Mouse (Mus musculus): ENCODE measurements around the gene Pafah1b1. TPM values are rescaled to one million over a fixed set of nuclear protein-coding genes. Genes with fewer than 3 reads are reported as not detected.
A peak's percentile ranks its signal among the peaks of the same experiment; 100 is the strongest.

The Pafah1b1 gene
- 100 to 1,000 TPM in 1 of 2 experiments, 10 to 100 TPM in 1; 96.6 to 101 TPM for total RNA-seq (2021)
- long read RNA-seq, experiment 1, full-length matches to known transcripts, result 37 of 38 reads
- long read RNA-seq, experiment 1, partial matches to known transcripts, result 0 of 38 reads
- long read RNA-seq, experiment 1, other reads (novel, unspliced or antisense), result 1 of 38 reads
- long read RNA-seq, experiment 2, full-length matches to known transcripts, result 40 of 48 reads
- long read RNA-seq, experiment 2, partial matches to known transcripts, result 4 of 48 reads
- long read RNA-seq, experiment 2, other reads (novel, unspliced or antisense), result 4 of 48 reads

DNA sequence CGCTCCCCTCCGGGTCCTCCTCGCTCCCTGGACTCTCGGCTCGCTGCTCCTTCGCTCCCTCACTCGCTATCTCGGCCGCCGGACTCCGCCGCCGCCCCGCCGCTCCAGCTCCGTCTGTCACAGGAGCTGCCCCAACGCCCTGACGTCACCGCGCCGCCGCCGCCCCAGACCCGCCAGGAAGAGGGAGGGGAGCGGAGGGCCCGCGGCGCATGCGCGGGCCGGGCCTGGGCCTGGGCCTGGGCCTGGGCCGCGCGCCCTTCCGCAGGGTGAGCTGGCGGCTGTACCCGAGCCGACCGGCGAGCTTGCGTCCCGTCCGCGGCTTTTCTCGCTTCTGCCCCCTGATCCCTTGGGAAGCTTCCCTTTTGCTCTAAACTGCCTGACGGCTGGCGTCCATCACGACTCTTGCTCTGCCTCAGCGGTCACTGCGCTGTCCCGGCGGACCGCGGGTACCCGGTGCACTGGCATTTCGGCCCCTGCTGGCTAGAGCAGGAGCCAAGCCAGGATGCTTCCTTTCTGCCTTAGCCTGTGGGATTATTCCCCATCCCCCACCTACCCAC is at the start of gene Pafah1b1:
TSS of gene Pafah1b1 (minus strand) at position 436 of the 557 bp plus-strand sequence.
- DNase-seq, result peak; percentile 97
- intact Hi-C loops (cut with DNase I; ENCODE audit: low total_unique reads), result no loop called here

DNA sequence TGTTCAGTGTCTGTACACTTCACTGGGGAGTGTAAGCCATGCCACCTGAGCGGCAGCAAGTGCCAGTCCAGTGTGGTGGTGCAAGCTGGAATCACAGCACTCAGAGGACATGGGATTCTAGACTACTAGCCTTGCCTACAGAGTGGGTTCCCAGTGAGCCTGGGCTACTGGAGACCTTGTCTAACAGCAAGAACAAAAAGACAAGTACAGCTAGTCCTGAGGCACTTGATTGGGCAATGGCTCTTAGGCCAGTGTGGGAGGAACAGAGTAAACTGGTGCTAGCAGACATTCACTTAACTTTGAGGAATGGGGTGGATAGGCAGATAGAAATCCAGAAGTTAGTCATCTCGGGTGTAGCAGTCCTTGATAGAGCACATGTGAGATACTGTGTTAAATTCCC is 47.9 kb upstream of the Pafah1b1 start:
- intact Hi-C loops (cut with DNase I; ENCODE audit: low total_unique reads), result no loop called here
- DNase-seq, result no peak

DNA sequence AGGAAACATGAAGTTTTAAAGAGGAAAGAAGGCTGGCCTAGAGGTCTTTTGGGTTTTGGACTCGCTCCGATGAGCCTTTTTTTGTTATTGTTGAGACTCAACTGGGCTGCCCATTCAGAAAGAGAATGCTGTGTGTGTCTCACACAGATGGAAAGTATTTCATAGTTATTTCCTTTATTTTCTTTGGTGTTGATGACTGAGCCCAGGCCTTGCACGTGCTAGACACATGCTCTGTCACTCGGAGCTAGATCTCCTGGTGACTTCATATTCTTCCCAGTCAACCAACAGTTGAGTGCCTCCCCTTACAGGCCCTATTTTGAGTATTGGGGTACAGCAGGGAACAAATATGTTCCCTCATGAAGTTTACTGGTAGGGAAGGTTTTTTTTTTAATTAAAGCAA is 47.2 kb upstream of the Pafah1b1 start:
- no peak for DNase-seq
- intact Hi-C loops (cut with DNase I; ENCODE audit: low total_unique reads), result no loop called here

DNA sequence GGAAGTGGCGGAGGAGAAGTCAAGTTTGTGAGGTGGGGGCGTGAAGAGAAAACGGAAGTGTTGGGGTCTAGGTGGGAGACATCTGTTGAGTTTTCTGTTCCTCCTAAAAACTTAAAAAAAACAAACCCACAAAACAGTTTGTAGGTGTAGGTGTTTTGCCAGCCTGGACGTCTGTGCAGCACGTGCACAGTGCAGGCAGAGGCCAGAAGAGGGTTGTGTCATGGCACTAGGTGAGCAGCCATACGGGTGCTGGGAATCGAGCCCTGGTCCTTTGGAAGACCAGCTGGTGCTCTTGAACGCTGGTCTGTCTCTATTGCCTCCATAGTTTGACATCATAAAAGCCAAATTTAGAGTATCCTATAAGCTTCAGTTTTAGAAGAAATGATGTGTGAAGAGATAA is 46.8 kb upstream of the Pafah1b1 start:
- no peak for DNase-seq
- intact Hi-C loops (cut with DNase I; ENCODE audit: low total_unique reads), result no loop called here

DNA sequence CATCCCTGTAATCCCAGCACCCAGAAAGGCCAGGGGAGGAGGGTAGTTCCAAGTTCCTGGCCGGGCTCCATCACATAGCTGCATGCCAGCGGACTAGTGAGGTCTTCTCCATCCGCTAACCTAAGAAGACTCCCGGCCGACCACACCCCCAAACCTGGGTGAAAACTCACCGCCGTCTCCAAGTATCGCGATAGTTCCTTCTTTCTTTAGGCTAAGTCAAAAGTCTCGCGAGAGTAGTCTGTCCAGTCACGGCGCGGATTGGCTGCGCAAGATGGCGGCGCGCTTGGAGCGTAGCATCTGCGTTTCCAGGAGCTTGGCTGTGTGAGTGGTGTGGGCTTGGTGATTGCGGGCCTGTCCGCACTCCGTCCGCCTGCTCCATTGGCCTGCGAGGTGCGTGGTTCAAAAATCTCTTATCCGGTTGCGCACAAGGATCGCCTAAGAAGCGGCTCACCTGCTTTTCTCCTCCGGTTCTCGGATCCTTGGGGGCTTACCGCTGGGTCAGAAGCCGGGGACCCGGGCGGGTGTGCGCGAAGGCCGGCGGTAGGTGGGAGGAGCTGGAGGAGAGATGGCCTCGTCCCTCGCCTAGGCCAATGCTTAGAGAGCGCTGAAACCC is 46.2 kb upstream of the Pafah1b1 start, which contains the start of gene Mettl16:
TSS of gene Mettl16 (plus strand) at position 236 of the 613 bp plus-strand sequence.
- intact Hi-C loops (cut with DNase I; ENCODE audit: low total_unique reads), result no loop called here

DNA sequence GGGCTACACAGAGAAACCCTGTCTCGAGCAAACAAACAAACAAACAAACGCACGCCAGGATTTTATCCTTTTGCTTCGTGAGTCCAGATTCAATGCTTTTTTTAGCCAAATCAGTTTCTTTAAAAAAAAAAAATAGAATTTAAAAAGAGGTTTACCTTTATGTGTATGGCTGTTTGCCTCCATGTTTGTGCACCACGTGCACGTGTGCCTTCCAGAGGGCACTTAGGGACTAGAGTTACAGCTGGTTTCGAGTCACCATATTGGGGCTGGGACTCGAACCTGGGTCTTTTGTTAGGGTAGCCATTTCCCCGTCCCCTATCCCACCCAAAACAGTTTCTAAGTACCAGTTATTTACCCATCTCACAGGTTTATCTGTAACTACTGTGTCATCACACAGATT is 45.6 kb upstream of the Pafah1b1 start:
- no peak for DNase-seq
- intact Hi-C loops (cut with DNase I; ENCODE audit: low total_unique reads), result no loop called here

More for the DNA sequence above, 46.2 kb upstream of the Pafah1b1 start, which contains the start of gene Mettl16:
- DNase-seq, result peak; percentile 91

DNA sequence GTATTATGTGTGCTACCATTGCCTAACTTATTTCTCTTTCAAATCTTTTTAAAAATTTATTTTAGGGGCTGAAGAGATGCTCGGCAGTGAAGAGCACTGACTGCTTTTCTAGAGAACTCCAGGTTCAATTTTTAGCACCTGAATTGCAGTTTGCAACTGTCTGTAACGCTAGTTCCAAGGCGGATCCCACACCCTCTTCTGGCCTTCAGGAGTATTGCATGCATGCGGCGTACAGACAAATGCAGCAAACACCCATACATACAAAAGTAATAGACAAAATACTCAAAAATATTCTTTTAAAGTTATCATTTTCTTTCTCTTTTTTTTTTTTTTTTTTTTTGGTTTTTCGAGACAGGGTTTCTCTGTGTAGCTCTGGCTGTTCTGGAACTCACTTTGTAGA is 43.6 kb upstream of the Pafah1b1 start:
- intact Hi-C loops (cut with DNase I; ENCODE audit: low total_unique reads), result no loop called here
- DNase-seq, result peak; percentile 17

DNA sequence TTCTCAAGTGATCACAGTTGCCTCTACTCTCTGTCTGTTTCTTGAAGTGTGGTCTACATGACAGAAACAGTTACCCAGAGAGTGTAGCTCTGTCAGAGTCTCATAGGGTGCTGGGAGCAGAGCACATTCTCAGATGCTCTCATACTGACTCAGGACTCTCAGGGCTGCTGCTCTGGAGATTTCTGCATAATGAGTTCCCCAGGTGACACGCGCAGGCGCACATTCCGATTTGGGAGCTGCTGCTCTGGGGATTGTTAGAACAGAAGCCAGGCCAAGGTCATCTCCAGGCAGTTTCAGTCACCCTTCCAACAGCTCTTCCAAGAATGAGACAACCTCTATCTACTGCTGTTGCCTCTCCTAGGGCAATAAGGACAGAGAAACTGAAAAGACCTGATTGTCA is 43.0 kb upstream of the Pafah1b1 start:
- intact Hi-C loops (cut with DNase I; ENCODE audit: low total_unique reads), result no loop called here
- DNase-seq, result no peak

DNA sequence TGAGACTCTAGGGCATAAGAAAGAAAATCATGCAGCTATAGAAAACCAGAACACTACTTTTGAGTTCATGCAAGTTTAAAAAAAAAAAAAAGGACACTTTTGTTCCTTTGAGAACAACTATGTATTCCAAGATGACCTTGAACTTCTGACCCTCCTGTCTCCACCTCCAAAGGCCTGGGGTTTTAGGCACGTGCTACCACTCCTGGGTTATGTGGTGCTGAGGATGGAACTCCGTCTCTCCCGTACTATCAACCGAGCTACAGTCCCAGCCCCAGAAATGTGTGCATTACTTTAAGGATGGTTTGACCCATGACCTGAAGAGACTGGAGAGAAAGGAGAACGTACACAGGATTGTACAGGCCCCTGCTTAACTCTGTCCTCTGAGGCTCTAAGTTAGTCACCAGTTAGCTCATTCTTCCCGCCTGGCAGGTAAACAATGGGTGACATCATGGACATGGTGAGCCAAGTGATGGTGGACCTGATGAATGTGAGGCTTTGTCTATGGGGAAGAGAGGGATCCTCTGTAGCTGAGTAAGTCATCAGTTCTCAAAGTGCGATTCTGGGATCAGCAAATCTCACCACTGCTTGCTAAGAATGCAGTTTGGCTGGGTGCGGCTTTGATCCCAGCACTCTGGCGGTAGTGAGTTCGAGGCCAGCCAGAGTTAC is 39.6 kb upstream of the Pafah1b1 start:
- no peak for DNase-seq
- intact Hi-C loops (cut with DNase I; ENCODE audit: low total_unique reads), result no loop called here

DNA sequence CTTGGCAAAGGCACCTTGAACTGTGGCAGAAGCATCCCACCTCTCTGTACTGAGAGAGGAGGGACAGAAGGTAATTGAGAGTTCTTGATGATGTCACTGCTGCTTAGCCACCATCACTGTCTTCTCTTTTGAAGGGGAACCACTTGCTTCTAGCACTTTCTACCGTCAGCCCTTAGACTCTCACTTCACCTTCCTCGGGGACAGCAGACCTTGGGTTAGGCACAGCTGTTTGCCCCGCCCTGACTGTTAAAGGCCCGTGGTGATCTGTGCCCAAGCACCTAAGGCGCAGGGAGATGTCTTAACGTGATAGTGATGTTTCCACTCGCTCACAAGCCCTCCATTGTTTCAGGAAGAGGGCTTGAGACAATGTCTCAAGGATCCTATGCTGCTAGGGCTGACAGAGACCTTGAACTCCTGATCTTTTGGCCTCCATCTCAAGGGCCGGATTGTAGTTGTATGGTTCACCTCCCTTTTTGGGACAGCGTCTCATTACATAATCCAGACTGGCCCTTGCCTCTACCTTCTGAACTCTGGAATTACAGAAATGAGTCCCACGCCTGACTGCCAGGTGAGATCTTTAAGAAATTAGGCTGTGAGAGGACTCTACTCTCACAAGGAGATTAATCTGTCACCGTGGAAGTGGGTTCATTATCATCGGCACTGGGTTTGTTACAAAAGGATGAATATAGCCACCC is 36.7 kb upstream of the Pafah1b1 start:
- intact Hi-C loops (cut with DNase I; ENCODE audit: low total_unique reads), result no loop called here
- no peak for DNase-seq

DNA sequence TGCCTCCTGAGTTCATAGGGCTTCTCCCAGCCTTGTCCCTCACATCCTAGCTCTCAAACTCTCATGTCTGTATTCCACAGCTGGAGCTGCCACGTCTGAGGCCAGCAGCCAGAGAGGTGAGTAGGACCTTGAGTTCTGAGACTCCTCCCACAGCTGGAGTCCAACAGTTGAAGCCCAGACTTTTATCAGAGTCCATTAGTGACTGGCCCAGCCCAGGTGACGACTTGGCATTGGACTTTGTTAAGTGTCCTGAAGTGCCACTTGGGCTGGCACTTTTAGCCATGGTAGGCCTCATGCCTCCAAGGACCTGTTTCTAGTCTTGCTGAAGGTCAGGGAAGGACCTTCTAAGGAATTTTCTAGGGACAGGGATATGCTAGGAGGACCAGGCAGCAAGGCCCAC is 32.2 kb upstream of the Pafah1b1 start:
- DNase-seq, result no peak
- intact Hi-C loops (cut with DNase I; ENCODE audit: low total_unique reads), result no loop called here

DNA sequence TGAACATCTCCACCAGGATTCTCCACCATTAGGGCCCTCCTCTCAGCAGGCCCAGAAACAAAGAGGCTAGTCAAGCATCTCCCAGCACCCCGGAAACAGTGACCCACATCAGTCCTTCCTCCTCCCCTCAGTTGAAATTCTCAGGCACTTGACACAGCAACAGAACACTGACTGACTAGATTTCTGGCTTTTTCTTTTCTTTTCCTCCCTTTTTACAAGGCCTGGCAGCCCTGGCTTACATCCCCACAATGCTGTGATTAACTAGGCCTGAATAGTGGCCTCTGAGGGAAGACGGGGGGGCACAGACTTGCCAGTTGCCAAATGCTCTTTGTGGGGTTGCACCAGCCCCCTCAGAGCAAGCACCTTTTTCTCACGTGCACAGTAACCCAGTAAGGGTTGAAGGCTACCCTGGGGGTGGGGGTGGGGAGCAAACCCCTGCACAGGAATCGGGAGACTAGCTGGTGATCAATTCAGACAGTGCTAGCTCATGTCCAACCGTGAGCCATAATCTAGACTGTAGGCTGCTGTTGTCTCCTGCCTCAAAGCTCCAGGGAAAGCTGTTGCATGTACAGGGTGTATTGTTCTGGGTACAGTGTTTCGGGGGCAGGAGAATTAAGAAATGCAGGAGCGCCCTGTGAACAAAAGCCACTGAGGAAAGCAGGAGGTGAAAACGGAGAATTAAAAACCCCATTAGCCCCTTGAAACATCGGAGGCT is 27.0 kb upstream of the Pafah1b1 start:
- intact Hi-C loops (cut with DNase I; ENCODE audit: low total_unique reads), result no loop called here
- DNase-seq, result no peak

DNA sequence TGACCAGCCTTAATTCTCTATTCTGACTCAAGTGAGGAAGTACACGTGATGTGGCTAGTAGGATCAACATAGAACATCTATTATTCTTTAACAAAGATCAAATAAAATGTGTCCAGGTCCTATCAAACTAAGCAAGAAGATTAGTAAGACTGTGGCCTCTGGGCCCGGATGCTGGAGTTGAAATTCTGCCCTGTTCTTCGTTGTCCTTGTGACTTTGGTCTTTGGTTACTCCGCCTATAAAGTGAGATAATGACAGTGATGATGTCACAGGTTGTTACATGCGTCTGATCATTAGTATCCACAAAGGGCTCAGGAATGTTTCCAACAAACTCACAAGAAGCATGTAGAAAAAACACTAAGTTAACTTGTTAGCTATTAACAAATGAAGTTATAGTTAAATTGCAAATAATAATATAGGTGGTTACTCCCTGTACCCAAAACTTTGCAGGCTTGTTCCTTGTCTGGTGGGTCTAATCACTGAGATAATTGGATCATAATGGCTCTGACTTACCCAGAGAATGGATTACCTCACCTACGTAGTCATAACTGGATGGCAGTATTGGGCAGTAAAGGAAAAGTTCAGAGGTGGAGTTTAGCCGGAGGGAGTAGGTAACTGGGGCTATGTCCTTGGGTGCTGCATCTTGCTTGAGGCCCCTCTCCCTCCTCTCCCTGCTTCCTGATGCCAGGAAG is 26.3 kb upstream of the Pafah1b1 start:
- intact Hi-C loops (cut with DNase I; ENCODE audit: low total_unique reads), result no loop called here
- no peak for DNase-seq

DNA sequence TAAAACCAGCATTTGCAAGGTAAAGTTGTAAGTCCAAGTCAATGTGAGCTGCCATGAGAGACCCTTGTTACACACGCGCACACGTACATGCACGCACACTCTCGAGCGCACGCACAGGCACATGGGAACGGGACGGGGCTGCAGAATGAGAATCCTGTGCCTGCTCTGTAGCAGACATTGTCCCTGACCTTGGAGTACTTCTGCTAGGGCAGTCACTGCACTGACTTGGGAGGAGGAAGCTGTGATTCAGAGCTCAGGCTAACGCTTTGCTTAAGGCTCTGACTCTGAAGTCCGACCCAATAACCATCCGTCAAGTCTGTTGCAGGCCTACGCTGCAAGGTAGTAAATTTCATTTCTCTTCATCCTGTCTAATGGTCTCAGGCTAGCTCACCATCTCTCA is 24.8 kb upstream of the Pafah1b1 start:
- no peak for DNase-seq
- intact Hi-C loops (cut with DNase I; ENCODE audit: low total_unique reads), result no loop called here

DNA sequence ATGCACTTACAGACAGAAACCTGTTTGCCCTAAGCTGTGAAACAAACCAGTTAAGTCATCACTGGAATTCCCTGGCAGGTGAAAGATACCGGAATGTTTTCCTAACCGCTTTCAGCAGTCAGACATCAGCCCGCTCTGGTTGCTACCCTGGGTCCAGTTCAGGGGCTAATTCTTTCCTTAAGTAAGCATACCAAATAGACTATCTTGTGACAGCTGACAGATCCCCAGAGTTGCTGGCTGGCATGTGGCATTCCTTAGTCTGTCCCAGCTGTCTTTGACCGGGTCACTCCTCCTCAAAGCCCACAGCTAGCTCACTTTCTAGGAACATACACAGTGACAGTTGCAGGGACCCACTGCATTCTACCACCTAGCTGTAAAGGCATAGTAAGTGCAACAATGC is 23.6 kb upstream of the Pafah1b1 start:
- intact Hi-C loops (cut with DNase I; ENCODE audit: low total_unique reads), result no loop called here
- peak; percentile 16 for DNase-seq

DNA sequence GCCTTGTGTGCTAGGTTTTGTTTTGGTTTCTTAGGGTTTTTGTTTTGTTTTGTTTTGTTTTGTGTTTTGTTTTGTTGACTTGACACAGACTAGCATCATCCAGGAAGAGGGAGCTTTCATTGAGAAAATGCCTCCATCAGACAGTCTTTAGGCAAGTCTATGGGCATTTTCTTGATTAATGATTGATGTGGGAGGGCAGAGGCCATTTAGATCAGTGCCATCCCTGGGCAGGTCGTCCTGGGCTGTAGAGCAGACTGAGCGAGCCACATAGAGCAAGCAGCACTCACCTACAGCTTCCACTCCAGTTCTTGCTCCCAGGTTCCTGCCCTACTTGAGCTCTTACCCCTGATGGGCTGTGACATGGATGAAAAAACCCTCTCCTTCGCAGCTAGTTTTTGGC is 13.4 kb upstream of the Pafah1b1 start:
- no peak for DNase-seq
- intact Hi-C loops (cut with DNase I; ENCODE audit: low total_unique reads), result no loop called here

DNA sequence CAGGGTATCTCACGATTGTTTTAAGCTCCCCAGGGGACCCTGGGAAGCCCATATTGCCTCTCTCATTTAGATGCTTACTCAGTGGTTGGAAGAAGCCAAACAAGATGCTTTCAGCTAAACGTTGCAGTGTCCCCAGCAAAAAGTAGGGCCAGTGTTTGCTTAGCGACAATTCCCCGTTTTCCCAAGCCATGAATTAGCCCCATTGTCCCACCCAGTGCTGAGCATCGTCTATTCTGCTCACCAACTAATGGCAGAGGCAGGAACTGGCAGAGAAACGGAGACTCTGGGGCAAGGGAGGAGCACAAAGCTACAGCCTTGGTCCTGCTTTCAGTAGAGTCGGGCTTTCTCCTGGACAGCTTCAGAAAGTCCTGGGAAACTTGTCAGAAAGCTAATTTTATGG is 10.4 kb upstream of the Pafah1b1 start:
- DNase-seq, result no peak
- intact Hi-C loops (cut with DNase I; ENCODE audit: low total_unique reads), result no loop called here

DNA sequence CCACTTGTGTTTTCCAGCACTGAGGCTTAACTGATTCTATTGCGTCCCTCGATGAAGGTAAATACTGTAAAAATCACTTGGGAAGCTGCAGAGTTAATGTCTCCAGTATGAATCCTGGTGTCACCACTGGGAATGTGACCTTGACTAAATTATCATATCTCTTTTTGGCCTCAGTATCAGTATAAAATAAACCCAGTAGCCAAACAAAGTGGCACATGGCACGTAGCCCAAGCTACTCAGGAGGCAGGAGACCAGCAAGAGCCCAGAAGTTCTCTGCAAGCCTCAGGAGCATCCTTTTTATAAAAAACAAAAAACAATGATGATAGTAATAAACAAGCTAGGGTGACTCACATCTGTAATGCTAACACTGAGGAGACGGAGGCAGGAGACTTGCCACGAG is 711 bp upstream of the Pafah1b1 start:
- intact Hi-C loops (cut with DNase I; ENCODE audit: low total_unique reads), result no loop called here
- DNase-seq, result no peak

All from gastrocnemius, postnatal 14 days (tissue).